Mouse (Mus musculus) spleen, adult 2 months (tissue): ENCODE data around the gene Cog8.

ENCODE experiments used
- CTCF ChIP-seq: fragments of 200-500 bp; IDR thresholded peaks from 2 replicates; pipeline ENCODE4 v1.5.1; 2011; ENCODE audit warnings: mild to moderate bottlenecking, inconsistent platforms; ENCODE audit not compliant: insufficient read depth, insufficient read length, insufficient replicate concordance; ENCODE audit errors: extremely low read depth
- POLR2A ChIP-seq: fragments of 200-500 bp; IDR thresholded peaks from 2 replicates; pipeline ENCODE4 v1.6.1; 2011; ENCODE audit warnings: low read depth, low read length, inconsistent platforms

DNA sequence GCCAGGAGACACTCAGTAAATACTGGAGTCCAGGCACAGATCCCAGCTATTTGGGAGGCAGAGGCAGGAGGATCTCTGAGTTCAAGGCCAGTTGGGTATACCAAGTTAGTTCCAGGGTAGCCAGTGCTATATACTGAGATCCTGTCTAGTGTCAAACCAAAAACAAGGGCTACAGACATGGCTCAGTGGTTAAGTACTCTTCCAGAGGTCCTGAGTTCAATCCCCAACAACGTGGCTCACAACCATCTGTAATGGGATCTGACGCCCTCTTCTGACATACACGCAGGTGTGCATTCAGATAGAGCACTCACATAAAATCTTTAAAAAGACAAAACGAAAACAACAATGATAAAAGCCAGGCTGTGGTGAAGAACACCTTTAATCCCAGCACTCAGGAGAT, 7.0 kb downstream of the Cog8 start:
- TF ChIP-seq CTCF = no peak
- no peak for TF ChIP-seq POLR2A
